Mouse (Mus musculus) layer of hippocampus, adult 11-12 months (tissue): ENCODE data around the gene Smok3b.
"Not testable (repeated sequence)": the region's sequence is repeated elsewhere in the genome, so short reads cannot be mapped to it uniquely, and the experiment has no call there.

ENCODE experiments used
- DNase-seq: peaks from one replicate; pipeline ENCODE4 v3.0.0; 2022; ENCODE audit warnings: low spot score

Smok3b gene

DNA sequence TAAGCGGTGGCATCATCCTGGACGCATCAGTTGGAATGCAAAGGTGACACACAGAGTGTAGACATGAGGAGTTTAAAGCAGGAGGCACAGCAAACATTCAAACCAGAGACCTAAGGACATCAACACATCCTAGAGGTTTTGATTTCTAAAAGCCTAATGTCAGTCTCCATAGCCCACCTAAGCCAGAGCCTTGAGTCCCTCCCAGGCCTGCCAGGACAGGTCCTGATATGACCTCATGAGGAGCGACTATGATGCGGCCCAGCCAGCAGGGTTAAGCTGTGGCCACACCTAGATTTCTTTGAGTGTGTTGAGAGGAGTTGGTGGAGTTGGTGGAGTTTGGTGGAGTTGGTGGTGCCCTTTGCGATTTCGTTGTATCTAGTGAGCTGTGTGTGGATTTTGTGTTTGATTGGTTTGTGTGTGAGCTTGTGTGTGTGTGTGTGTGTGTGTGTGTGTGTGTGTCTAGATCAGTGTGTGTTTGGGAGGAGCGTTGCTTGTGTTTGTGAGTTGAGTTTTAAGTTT lies at the start of gene Smok3b, which contains the start of gene Smok3a:
Gene Smok3b, plus strand, starts transcription at position 469 of the 519 bp plus-strand sequence.
Gene Smok3a, plus strand, starts transcription at position 301 of the 519 bp plus-strand sequence.
- DNase-seq: not testable (repeated sequence)

- DNase-seq: no peak
These were observed 48.1 kb upstream of the Smok3b start for GRCm38 (mm10) chr5:137973161-137973560.

GRCm38 (mm10) chr5:137973738-137974137 lies 47.5 kb upstream of the Smok3b start:
- DNase-seq: peak; percentile 13

GRCm38 (mm10) chr5:137974724-137975123 lies 46.5 kb upstream of the Smok3b start:
- no peak for DNase-seq

DNA sequence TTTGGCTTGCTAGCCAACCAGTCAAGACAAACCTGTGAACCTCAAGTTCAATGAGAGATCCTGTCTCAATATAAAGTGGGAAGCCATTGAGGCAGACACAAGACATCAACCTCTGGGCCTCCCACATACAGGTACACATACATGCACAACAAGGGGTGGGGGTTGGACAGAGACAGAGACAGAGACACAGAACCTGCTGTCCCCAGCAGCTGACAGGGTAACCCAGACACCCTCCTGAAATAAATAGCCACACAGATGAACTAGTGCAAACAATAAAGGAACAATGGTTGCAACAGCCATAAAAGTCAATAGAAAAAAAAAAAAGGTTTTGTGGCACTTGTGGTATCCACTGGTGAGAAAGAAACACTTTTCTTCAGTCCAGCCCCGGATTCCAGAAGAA lies 45.8 kb upstream of the Smok3b start:
- DNase-seq: no peak

DNA sequence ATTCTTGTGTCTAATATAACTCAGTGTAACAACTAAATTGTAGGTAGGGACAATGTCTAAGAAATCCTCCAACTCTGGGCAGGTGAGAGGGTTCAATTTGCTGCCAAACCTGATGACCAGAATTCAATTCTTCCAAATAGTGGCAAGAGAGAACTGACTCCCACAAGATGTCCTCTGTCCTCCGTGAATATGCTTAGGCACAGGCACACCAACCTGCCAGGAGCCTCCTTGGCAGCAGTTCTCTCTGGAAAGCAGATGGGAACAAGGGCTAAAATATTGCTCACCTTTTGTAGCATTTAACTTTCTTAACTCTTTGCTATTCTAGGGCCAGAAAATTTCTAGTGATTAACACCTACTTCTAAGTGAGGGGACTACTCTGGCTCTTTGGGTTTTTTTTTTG lies 43.9 kb upstream of the Smok3b start:
- no peak for DNase-seq

- DNase-seq: no peak
These were observed 42.1 kb upstream of the Smok3b start for GRCm38 (mm10) chr5:137979081-137979480.

DNA sequence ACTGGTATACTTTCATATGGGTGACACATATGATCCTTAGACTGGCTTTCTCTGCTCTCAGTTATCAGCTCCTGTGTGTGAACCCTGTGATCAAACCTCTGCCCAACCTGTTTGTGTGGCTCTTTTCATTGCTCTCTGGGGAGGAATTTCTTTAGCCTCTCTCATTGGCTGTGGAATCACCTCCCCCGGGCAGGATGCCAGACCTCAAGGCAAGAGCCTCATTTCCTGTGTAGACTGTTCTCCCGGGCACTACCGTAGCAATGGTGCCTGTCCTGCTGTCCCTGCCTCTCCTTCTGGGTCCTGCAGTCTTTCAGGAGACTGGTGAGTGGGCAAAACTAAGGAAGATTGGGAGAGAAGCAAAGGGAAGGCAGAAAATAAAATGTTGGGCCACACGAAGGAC lies 39.9 kb upstream of the Smok3b start, which contains the start of gene Azgp1:
Gene Azgp1, plus strand, starts transcription at position 221 of the 400 bp plus-strand sequence.
- DNase-seq: no peak

DNA sequence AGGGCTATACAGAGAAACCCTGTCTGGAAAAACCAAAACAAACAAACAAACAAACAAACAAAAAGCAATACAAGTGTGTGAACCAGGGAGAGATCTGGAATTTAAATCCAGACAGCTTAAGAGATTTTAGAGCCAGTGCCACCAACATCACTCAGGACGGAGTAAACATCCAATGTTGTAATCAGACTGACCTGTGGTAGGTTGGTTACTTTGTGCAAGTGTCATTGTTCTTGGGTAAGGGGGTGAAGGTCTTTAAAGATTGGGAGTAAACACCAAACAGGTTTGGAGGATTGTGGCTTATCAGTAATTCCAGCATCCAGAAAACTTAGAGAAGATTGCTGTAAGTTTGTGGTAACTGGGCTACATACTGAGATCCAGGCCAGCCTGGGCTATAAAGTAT lies 34.9 kb upstream of the Smok3b start:
- DNase-seq: no peak

DNA sequence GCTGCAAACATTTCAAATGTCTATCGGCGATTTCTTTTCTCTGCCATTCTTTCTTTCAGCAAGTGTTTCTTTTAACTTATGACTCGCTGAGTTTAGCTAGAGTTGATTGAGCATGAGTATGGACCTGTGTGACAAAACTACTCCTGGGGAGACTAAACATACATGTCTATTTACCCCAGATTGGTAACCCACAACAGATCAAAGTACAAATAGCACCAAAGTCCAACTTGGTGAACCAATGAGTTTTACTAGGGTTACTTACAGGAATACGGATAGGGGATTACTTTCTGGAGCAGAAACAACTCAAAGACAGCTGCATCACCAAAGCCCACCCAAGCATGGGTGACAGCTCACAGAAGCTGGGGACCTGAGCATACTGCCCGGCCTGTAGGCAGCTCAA lies 11.8 kb upstream of the Smok3b start:
- DNase-seq: no peak

- no peak for DNase-seq
These were observed 8.8 kb upstream of the Smok3b start for GRCm38 (mm10) chr5:138012382-138012781.

DNA sequence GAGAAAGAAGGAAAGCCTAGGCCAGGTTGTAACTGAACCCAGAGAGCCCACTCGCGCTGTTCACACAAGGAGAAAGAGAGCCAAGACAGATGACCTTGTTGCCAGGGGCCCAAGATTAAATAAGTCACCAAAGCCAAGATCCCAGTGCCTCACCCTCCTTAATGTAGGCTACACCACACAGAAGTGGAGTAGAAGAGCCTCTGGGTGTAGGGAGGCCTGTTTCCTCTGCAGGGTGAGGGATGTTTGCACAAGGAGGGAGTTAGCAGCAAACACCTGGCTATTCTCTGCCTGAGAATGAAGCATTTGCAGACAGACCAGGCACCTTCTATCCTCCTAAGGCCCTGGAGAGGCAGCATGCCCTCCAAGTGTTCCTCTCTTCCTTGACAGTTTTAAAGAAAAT lies 4.7 kb upstream of the Smok3b start:
- no peak for DNase-seq

DNA sequence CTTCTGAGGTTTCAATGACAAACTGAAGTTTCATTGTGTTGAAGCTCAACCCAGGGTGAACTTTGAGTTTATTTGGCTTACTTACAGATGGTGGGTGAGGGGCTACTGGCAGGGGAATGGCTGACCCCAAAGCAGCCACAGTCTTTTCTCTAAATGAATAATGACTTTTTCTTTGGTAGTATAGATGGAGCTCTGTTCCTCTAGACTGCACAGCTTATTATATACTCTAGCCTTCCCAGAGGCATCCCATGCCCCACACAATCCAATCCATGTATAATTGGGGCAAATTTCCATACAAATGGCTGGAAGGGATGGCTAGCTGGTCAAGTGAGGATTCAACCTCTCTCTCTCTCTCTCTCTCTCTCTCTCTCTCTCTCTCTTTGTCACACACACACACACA lies 4.2 kb upstream of the Smok3b start:
- DNase-seq: no peak

- not testable (repeated sequence) for DNase-seq
These were observed 1.7 kb upstream of the Smok3b start for GRCm38 (mm10) chr5:138019577-138019976.

DNA sequence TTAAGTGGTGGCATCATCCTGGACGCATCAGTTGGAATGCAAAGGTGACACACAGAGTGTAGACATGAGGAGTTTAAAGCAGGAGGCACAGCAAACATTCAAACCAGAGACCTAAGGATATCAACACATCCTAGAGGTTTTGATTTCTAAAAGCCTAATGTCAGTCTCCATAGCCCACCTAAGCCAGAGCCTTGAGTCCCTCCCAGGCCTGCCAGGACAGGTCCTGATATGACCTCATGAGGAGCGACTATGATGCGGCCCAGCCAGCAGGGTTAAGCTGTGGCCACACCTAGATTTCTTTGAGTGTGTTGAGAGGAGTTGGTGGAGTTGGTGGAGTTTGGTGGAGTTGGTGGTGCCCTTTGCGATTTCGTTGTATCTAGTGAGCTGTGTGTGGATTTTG lies 31.7 kb downstream of the Smok3b start, which contains the start of gene Smok3c:
Gene Smok3c, plus strand, starts transcription at position 301 of the 400 bp plus-strand sequence.
- not testable (repeated sequence) for DNase-seq

DNA sequence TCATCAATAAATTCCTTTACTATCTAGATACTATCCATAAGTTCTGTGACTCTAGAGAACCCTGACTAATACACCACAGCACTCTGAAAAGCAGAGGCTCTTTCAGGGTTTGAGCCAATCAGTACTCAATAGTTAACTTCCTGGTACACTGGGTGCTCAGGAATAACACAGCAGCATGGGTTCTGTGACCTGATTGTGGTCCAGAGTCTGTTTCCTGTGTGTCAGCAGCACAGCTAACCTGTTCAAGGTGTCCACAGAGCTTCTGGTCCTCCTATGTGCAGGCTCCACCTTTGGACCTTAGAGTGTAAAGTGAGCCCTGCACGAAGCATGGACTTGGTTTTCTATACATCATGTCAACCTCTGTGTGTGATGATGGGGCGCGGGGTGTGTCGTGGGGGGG lies 52.6 kb downstream of the Smok3b start:
- DNase-seq: no peak

DNA sequence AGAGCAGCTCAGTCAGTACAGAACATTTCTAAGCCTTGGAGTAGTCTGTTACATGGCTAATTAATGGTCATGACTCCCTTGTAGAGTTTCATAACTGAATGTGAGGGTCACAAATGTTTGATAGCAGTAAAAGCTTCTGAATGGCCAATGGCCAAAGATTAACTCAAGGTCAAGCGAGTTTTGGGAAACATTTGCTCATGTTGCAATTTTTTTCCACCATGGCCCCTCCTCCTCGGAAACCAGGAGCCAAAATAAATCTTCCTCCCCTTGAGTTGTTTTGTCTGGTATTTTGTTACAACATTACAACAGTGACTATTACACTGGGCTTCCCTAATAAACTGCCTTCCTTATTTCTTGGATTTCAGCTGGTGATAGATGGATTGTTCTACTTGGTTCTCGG lies 54.5 kb downstream of the Smok3b start:
- DNase-seq: no peak

DNA sequence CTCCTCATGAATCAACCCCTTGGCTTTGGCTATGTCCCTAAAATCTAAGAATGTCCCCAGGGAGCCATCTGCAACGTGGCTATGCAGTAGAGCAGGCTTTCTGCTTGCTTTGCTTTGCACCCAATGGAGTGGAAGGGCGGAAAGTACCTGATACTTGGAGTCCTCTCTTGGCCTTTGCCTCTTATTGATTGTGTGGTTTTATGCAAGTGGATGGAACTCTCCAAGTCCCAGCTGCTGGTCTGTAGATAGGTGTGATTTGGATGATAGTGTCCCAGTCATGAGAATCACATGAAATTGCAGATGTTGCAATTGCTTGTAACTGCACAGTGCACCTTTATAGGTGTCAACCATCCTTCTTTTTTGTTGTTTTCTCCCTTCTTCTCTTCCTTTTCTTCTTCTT lies 54.9 kb downstream of the Smok3b start:
- no peak for DNase-seq

- no peak for DNase-seq
These were observed 59.2 kb downstream of the Smok3b start for GRCm38 (mm10) chr5:138080456-138080855.

- peak; percentile 1 for DNase-seq
These were observed 60.2 kb downstream of the Smok3b start for GRCm38 (mm10) chr5:138081446-138081845.

DNA sequence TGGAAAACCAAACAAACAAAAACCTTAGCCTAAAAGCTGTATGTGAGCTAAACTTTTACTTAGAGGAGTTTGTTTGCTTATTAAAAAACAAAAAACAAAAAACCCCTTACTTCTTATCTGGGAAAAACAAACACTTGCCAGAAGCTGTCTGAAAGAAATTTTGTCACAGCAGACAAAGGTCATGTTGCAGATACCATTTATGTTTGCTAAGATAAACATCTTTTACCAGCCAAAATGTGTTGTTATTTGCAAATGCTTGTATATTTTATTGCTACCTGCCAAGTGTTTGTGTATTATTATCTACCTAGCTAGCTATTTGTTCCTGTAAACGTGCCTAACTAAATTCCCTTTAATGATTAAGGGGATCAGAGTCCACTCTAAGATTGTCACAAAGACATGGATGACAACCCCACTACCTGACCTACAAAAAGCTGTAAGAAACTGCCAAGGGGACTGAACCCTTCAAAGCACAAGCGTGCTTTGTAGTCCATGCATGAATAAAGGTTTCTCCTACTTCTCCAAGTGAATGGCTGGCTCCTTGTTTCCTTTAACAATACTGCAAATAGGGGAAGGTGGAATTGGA lies 62.2 kb downstream of the Smok3b start:
- DNase-seq: no peak

- DNase-seq: no peak
These were observed 62.7 kb downstream of the Smok3b start for GRCm38 (mm10) chr5:138083936-138084335.

DNA sequence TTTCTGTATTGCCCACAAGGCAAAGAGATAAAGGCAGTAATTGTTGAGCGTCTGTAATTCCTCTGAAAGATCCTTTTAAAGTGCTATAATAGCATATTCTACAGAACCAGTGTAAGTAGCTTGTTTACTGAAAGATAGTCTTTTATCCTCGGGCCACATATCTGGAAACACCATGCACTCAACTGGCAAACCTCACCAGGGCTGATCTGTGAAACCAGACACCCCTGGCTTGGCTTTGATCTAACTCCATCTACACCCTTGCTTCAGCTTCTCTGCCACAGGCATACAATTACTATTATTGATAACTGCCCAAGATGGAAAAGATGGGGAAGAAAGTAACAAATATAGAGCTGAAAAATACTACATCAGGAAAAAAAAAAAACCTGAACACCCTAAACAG lies 63.3 kb downstream of the Smok3b start:
- no peak for DNase-seq

- peak; percentile 80 for DNase-seq
These were observed 63.8 kb downstream of the Smok3b start, which contains the start of gene Zkscan1 for GRCm38 (mm10) chr5:138084996-138085395. TSS of gene Zkscan1 (plus strand) at chr5:138085084.
